Mouse (Mus musculus) R1 (cell line): ENCODE measurements around the gene Rap2c.

Experiments used
- DNase-seq: peaks from one replicate; pipeline ENCODE4 v3.0.0-alpha.2; 2018; ENCODE audit warnings: low read depth, low spot score

Gene Rap2c

GRCm38 (mm10) chrX:51017851-51018785 is at the start of gene Rap2c:
Gene Rap2c (minus strand): TSS chrX:51018018.
- DNase-seq: peak; percentile 80

GRCm38 (mm10) chrX:51066539-51067286 is 48.9 kb upstream of the Rap2c start:
- no peak for DNase-seq

GRCm38 (mm10) chrX:51065773-51066172 is 48.0 kb upstream of the Rap2c start:
- peak; percentile 33 for DNase-seq

GRCm38 (mm10) chrX:51065158-51065664 is 47.4 kb upstream of the Rap2c start:
- peak; percentile 1 for DNase-seq

GRCm38 (mm10) chrX:51060220-51060619 is 42.4 kb upstream of the Rap2c start:
- no peak for DNase-seq

- DNase-seq: no peak
Measured at GRCm38 (mm10) chrX:51058741-51059140, 40.9 kb upstream of the Rap2c start.

- no peak for DNase-seq
Measured at GRCm38 (mm10) chrX:51058317-51058716, 40.5 kb upstream of the Rap2c start.

- DNase-seq: no peak
Measured at GRCm38 (mm10) chrX:51051680-51052461, 34.1 kb upstream of the Rap2c start.

GRCm38 (mm10) chrX:51035678-51036209 is 17.9 kb upstream of the Rap2c start:
- DNase-seq: peak; percentile 71

- peak; percentile 18 for DNase-seq
Measured at GRCm38 (mm10) chrX:51019884-51020283, 2.1 kb upstream of the Rap2c start.

- DNase-seq: peak; percentile 84
Measured at GRCm38 (mm10) chrX:51018786-51019179, 965 bp upstream of the Rap2c start.

GRCm38 (mm10) chrX:51016926-51017325 is 892 bp downstream of the Rap2c start:
- peak; percentile 6 for DNase-seq

GRCm38 (mm10) chrX:51012280-51012679 is 5.5 kb downstream of the Rap2c start:
- DNase-seq: no peak

GRCm38 (mm10) chrX:51010323-51010722 is 7.5 kb downstream of the Rap2c start:
- no peak for DNase-seq

GRCm38 (mm10) chrX:51000791-51001190 is 17.0 kb downstream of the Rap2c start:
- DNase-seq: no peak

GRCm38 (mm10) chrX:50995310-50995709 is 22.5 kb downstream of the Rap2c start:
- DNase-seq: no peak

GRCm38 (mm10) chrX:50991324-50991723 is 26.5 kb downstream of the Rap2c start:
- no peak for DNase-seq

GRCm38 (mm10) chrX:50989940-50990339 is 27.9 kb downstream of the Rap2c start:
- no peak for DNase-seq

- DNase-seq: no peak
Measured at GRCm38 (mm10) chrX:50988581-50988980, 29.2 kb downstream of the Rap2c start.

- DNase-seq: no peak
Measured at GRCm38 (mm10) chrX:50978428-50978827, 39.4 kb downstream of the Rap2c start.

- no peak for DNase-seq
Measured at GRCm38 (mm10) chrX:50972145-50972544, 45.7 kb downstream of the Rap2c start.
